Comparison of ENCODE assay signal across 8 mouse cellular contexts in genomic region chr11:69922012-69922756, GRCm38 (mm10). TPM values are rescaled to one million over a fixed set of nuclear protein-coding genes. Genes with fewer than 3 reads are reported as not detected.
DNase-seq lines count a peak whose midpoint lies in the region; ATAC-seq and TF ChIP-seq lines count a peak whose summit lies in the region.

No protein-coding gene starts in this region.

- peak overlapping the region; percentile 56 to 85 for H3K4me3 ChIP-seq in heart, embryonic 14.5 days (ENCODE audit: control insufficient read depth in 1 of 2, insufficient read depth in 1 of 2, low read depth in 1 of 2, low read length in 2 of 2)
- H3K4me3 ChIP-seq in ES-Bruce4 (ENCODE audit: low read depth, low read length) (peak overlapping the region; percentile 94), macrophage (ENCODE audit: inconsistent target) (peak overlapping the region; percentile 67)
- H3K4me3 ChIP-seq in forebrain, embryonic 16.5 days (replicated peaks; ENCODE audit: low read length): peak overlapping the region; percentile 61

- peaks cover 22% of the 10 kb centered on the region for H3K36me3 ChIP-seq in heart, embryonic 14.5 days (ENCODE audit: control insufficient read depth, insufficient read depth, low read length)
- H3K36me3 ChIP-seq in ES-Bruce4 (ENCODE audit: control insufficient read depth, insufficient read depth, low read length, poor library complexity, severe bottlenecking): peaks cover 28% of the 10 kb centered on the region
- peaks cover 15% of the 10 kb centered on the region for H3K36me3 ChIP-seq in forebrain, embryonic 16.5 days (ENCODE audit: control insufficient read depth, insufficient read depth)
- peaks cover 15% of the 10 kb centered on the region; the same call in 1 of the 2 replicates for H3K36me3 ChIP-seq in macrophage (ENCODE audit: inconsistent target)

- peaks cover 31% of the 10 kb centered on the region for H3K79me2 ChIP-seq in macrophage (ENCODE audit: inconsistent target)

- TF ChIP-seq EP300 in ES-Bruce4 (IDR thresholded peaks at IDR 0.05; ENCODE audit: insufficient read depth, low read depth, low read length): no peak

- 3% methylated on average over 12 of the region's 12 CpGs for WGBS in heart, embryonic 14.5 days
- WGBS in forebrain, embryonic 16.5 days: 2% methylated on average over 12 of the region's 12 CpGs
- WGBS in macrophage (ENCODE audit: missing documents): 9% methylated on average over 12 of the region's 12 CpGs

- TF ChIP-seq POLR2A in ES-Bruce4 (IDR thresholded peaks at IDR 0.05; ENCODE audit: insufficient read depth, low read length): no peak

- no peaks in the 10 kb centered on the region for H3K9me3 ChIP-seq in heart, embryonic 14.5 days (ENCODE audit: control insufficient read depth, low read length)
- no peaks in the 10 kb centered on the region for H3K9me3 ChIP-seq in ES-Bruce4 (replicated peaks; ENCODE audit: control insufficient read depth, insufficient read depth, low read length, poor library complexity, severe bottlenecking)
- no peaks in the 10 kb centered on the region for H3K9me3 ChIP-seq in forebrain, embryonic 16.5 days (ENCODE audit: control insufficient read depth, low read length)

- peak overlapping the region; percentile 80 for H3K9ac ChIP-seq in heart, embryonic 14.5 days (ENCODE audit: low read length)
- H3K9ac ChIP-seq in ES-Bruce4 (ENCODE audit: low read depth, poor library complexity, severe bottlenecking): peak overlapping the region; percentile 85
- H3K9ac ChIP-seq in forebrain, embryonic 16.5 days (replicated peaks; ENCODE audit: low read depth, low read length): peak overlapping the region; percentile 64

- TF ChIP-seq CTCF in ES-Bruce4 (IDR thresholded peaks at IDR 0.05; ENCODE audit: low read depth, low read length): no peak

- no peak for DNase-seq in heart, adult 8-10 months (ENCODE audit: low spot score)
- DNase-seq in right cerebral cortex, adult 18-20 months: no peak
- DNase-seq in ovary, postnatal 10 days (ENCODE audit: low spot score): no peak

- peak overlapping the region; percentile 76 for H3K4me2 ChIP-seq in heart, embryonic 14.5 days (ENCODE audit: low read length)
- H3K4me2 ChIP-seq in forebrain, embryonic 16.5 days (ENCODE audit: low read length): peak overlapping the region; percentile 79

- no peak for ATAC-seq in heart, embryonic 14.5 days (ENCODE audit: insufficient number of reproducible peaks, insufficient read depth, low FRiP score, low read depth)
- ATAC-seq in forebrain, embryonic 16.5 days: no peak
- no peak for ATAC-seq in erythroid progenitor cell, adult 5-6 weeks (replicated peaks; ENCODE audit: low FRiP score, poor library complexity, severe bottlenecking)

- H3K4me1 ChIP-seq in heart, embryonic 14.5 days (ENCODE audit: control insufficient read depth in 2 of 2, insufficient read depth in 2 of 2, low read length in 2 of 2): peaks cover 5 to 16% of the 10 kb centered on the region in 2 experiments
- H3K4me1 ChIP-seq in ES-Bruce4 (ENCODE audit: control insufficient read depth, insufficient read depth, low read length): peaks cover 2% of the 10 kb centered on the region
- H3K4me1 ChIP-seq in forebrain, embryonic 16.5 days (replicated peaks; ENCODE audit: control insufficient read depth, insufficient read depth, low read length): peaks cover 21% of the 10 kb centered on the region

- no peaks in the 10 kb centered on the region for H3K27me3 ChIP-seq in heart, embryonic 14.5 days (ENCODE audit: control insufficient read depth, insufficient read depth, low read length)
- no peaks in the 10 kb centered on the region for H3K27me3 ChIP-seq in ES-Bruce4 (ENCODE audit: control insufficient read depth, insufficient read depth, low read length, poor library complexity, severe bottlenecking)
- H3K27me3 ChIP-seq in forebrain, embryonic 16.5 days (replicated peaks; ENCODE audit: control insufficient read depth, insufficient read depth, low read length): no peaks in the 10 kb centered on the region

- H3K27ac ChIP-seq in heart, embryonic 14.5 days (replicated peaks in 1 of 2; ENCODE audit: control insufficient read depth in 1 of 2, insufficient read depth in 1 of 2, low read depth in 2 of 2, low read length in 2 of 2): peak overlapping the region; percentile 98 to 100
- H3K27ac ChIP-seq in ES-Bruce4 (ENCODE audit: insufficient read depth, low read length): peak overlapping the region; percentile 98
- H3K27ac ChIP-seq in forebrain, embryonic 16.5 days (ENCODE audit: low read length): peak overlapping the region; percentile 98
- peak overlapping the region; percentile 85 for H3K27ac ChIP-seq in macrophage

RNA-seq across cellular contexts. Expression of gene Eif5a, which starts 0.4 kb away (rescaled TPM):
- polyA plus RNA-seq in heart, embryonic 14.5 days (2014; fragmentation: Nextera tagmentation; extraction: Ambion mirVana): 1,047 and 1,081 TPM in 2 replicates
- total RNA-seq in heart, adult 8-10 months (2022): 100 to 1,000 TPM; 410 to 451 (median 437) TPM
- polyA plus RNA-seq in ES-Bruce4 (2011; ENCODE audit: insufficient read depth, insufficient read length, low read depth, missing spikeins) (1,015 and 1,063 TPM in 2 replicates), macrophage (2018) (339 to 874 TPM (median 348 TPM) in 3 replicates)
- 1,142 and 1,181 TPM in 2 replicates for polyA plus RNA-seq in forebrain, embryonic 16.5 days (2015; fragmentation: Nextera tagmentation; extraction: Ambion mirVana)
- total RNA-seq in macrophage (2018; cell fraction: chromatin; rRNA removed): 10 to 100 TPM; 27.9 to 98.6 (median 61.6) TPM
- 100 to 1,000 TPM; 386 to 564 (median 446) TPM for total RNA-seq in macrophage (2018; cell fraction: cytosol; rRNA removed)
- total RNA-seq in macrophage (2018; cell fraction: nucleus; rRNA removed): 100 to 1,000 TPM in 23 of 26 experiments, 10 to 100 TPM in 3; 73.8 to 334 (median 159) TPM
- total RNA-seq in erythroid progenitor cell, adult 5-6 weeks (2015; ENCODE audit: low replicate concordance): 394 and 471 TPM in 2 replicates
- 246 and 254 TPM in 2 replicates for total RNA-seq in erythroid progenitor cell, adult 5-6 weeks (2017; ENCODE audit: low replicate concordance)

RNA-seq across cellular contexts. Expression of gene Gps2, which starts 8.5 kb away (rescaled TPM):
- polyA plus RNA-seq in heart, embryonic 14.5 days (2014; fragmentation: Nextera tagmentation; extraction: Ambion mirVana): 45.2 and 46.8 TPM in 2 replicates
- total RNA-seq in heart, adult 8-10 months (2022): 10 to 100 TPM; 23.2 to 32.1 (median 27.7) TPM
- 23.9 and 24.4 TPM in 2 replicates for polyA plus RNA-seq in ES-Bruce4 (2011; ENCODE audit: insufficient read depth, insufficient read length, low read depth, missing spikeins)
- 81.2 and 91.8 TPM in 2 replicates for polyA plus RNA-seq in forebrain, embryonic 16.5 days (2015; fragmentation: Nextera tagmentation; extraction: Ambion mirVana)
- total RNA-seq in macrophage (2018; cell fraction: chromatin; rRNA removed): 100 to 1,000 TPM in 1 of 26 experiments, 10 to 100 TPM in 25; 37.3 to 100 (median 78.4) TPM
- total RNA-seq in macrophage (2018; cell fraction: cytosol; rRNA removed): 10 to 100 TPM; 24.5 to 46.2 (median 35.1) TPM
- total RNA-seq in macrophage (2018; cell fraction: nucleus; rRNA removed): 10 to 100 TPM; 28.3 to 99.9 (median 49.1) TPM
- 48.3 to 74.1 TPM (median 49.3 TPM) in 3 replicates for polyA plus RNA-seq in macrophage (2018)
- 268 and 359 TPM in 2 replicates for total RNA-seq in erythroid progenitor cell, adult 5-6 weeks (2015; ENCODE audit: low replicate concordance)
- 130 and 161 TPM in 2 replicates for total RNA-seq in erythroid progenitor cell, adult 5-6 weeks (2017; ENCODE audit: low replicate concordance)

RNA-seq across cellular contexts. Expression of gene Ybx2, which starts 13.4 kb away (rescaled TPM):
- 6.6 and 7.3 TPM in 2 replicates for polyA plus RNA-seq in heart, embryonic 14.5 days (2014; fragmentation: Nextera tagmentation; extraction: Ambion mirVana)
- 10 to 100 TPM; 13.8 to 32.7 (median 24.3) TPM for total RNA-seq in heart, adult 8-10 months (2022)
- polyA plus RNA-seq in ES-Bruce4 (2011; ENCODE audit: insufficient read depth, insufficient read length, low read depth, missing spikeins): 55.2 and 57.2 TPM in 2 replicates
- polyA plus RNA-seq in forebrain, embryonic 16.5 days (2015; fragmentation: Nextera tagmentation; extraction: Ambion mirVana): 3.3 and 3.4 TPM in 2 replicates
- total RNA-seq in macrophage (2018; cell fraction: chromatin; rRNA removed): not detected
- total RNA-seq in macrophage (2018; cell fraction: cytosol; rRNA removed): not detected
- not detected for total RNA-seq in macrophage (2018; cell fraction: nucleus; rRNA removed)
- not detected in 3 replicates for polyA plus RNA-seq in macrophage (2018)
- total RNA-seq in erythroid progenitor cell, adult 5-6 weeks (2015; ENCODE audit: low replicate concordance): not detected in 2 replicates
- 3.9 TPM in 1 of 2 replicates, not detected in the other for total RNA-seq in erythroid progenitor cell, adult 5-6 weeks (2017; ENCODE audit: low replicate concordance)

RNA-seq across cellular contexts. Expression of gene Neurl4, which starts 21.3 kb away (rescaled TPM):
- 7.5 and 11.1 TPM in 2 replicates for polyA plus RNA-seq in heart, embryonic 14.5 days (2014; fragmentation: Nextera tagmentation; extraction: Ambion mirVana)
- 10 to 100 TPM; 38.0 to 50.9 (median 43.4) TPM for total RNA-seq in heart, adult 8-10 months (2022)
- 27.9 and 32.4 TPM in 2 replicates for polyA plus RNA-seq in ES-Bruce4 (2011; ENCODE audit: insufficient read depth, insufficient read length, low read depth, missing spikeins)
- 19.0 and 21.5 TPM in 2 replicates for polyA plus RNA-seq in forebrain, embryonic 16.5 days (2015; fragmentation: Nextera tagmentation; extraction: Ambion mirVana)
- 100 to 1,000 TPM in 8 of 26 experiments, 10 to 100 TPM in 18; 15.8 to 173 (median 76.4) TPM for total RNA-seq in macrophage (2018; cell fraction: chromatin; rRNA removed)
- total RNA-seq in macrophage (2018; cell fraction: cytosol; rRNA removed): 10 to 100 TPM in 25 of 26 experiments, 1 to 10 TPM in 1; 6.2 to 23.8 (median 16.5) TPM
- 10 to 100 TPM; 14.3 to 66.7 (median 40.0) TPM for total RNA-seq in macrophage (2018; cell fraction: nucleus; rRNA removed)
- 14.9 to 19.2 TPM (median 15.6 TPM) in 3 replicates for polyA plus RNA-seq in macrophage (2018)
- total RNA-seq in erythroid progenitor cell, adult 5-6 weeks (2015; ENCODE audit: low replicate concordance): 8.6 and 8.8 TPM in 2 replicates
- total RNA-seq in erythroid progenitor cell, adult 5-6 weeks (2017; ENCODE audit: low replicate concordance): 23.2 and 59.7 TPM in 2 replicates

RNA-seq across cellular contexts. Expression of gene 2810408A11Rik, which starts 21.4 kb away (rescaled TPM):
- 4.5 and 5.1 TPM in 2 replicates for polyA plus RNA-seq in heart, embryonic 14.5 days (2014; fragmentation: Nextera tagmentation; extraction: Ambion mirVana)
- total RNA-seq in heart, adult 8-10 months (2022): under 1 TPM; 0.43 to 0.81 (median 0.60) TPM
- polyA plus RNA-seq in ES-Bruce4 (2011; ENCODE audit: insufficient read depth, insufficient read length, low read depth, missing spikeins): 11.6 and 13.1 TPM in 2 replicates
- polyA plus RNA-seq in forebrain, embryonic 16.5 days (2015; fragmentation: Nextera tagmentation; extraction: Ambion mirVana): 16.4 and 18.5 TPM in 2 replicates
- total RNA-seq in macrophage (2018; cell fraction: chromatin; rRNA removed): 1 to 10 TPM in 2 of 26 experiments, under 1 TPM in 1, not detected in 23; 0.55 to 1.3 (median 1.2) TPM
- under 1 TPM in 8 of 26 experiments, not detected in 18; 0.05 to 0.19 (median 0.11) TPM for total RNA-seq in macrophage (2018; cell fraction: cytosol; rRNA removed)
- total RNA-seq in macrophage (2018; cell fraction: nucleus; rRNA removed): 1 to 10 TPM in 1 of 26 experiments, not detected in 25; 1.1 TPM
- polyA plus RNA-seq in macrophage (2018): not detected in 3 replicates
- total RNA-seq in erythroid progenitor cell, adult 5-6 weeks (2015; ENCODE audit: low replicate concordance): 2.5 TPM in 1 of 2 replicates, not detected in the other
- 0.51 TPM in 1 of 2 replicates, not detected in the other for total RNA-seq in erythroid progenitor cell, adult 5-6 weeks (2017; ENCODE audit: low replicate concordance)
